Mouse (Mus musculus) limb, embryonic 10.5 days (tissue): ENCODE data around the gene Spink8. TPM values are rescaled to one million over a fixed set of nuclear protein-coding genes. Genes with fewer than 3 reads are reported as not detected.

Experiments
- DNase-seq: peaks from one replicate; pipeline ENCODE4 v3.0.0-alpha.2; 2017; ENCODE audit warnings: low spot score
- H3K27ac ChIP-seq: fragments of 300-500 bp; sonication (generic); 2 replicates; pipeline ENCODE4 v1.5.1; 2016; ENCODE audit warnings: mild to moderate bottlenecking
- H3K27me3 ChIP-seq: fragments of 300-500 bp; sonication (generic); 2 replicates; pipeline ENCODE4 v1.6.1; 2016; ENCODE audit warnings: low read depth, mild to moderate bottlenecking; ENCODE audit not compliant: poor library complexity, severe bottlenecking
- H3K36me3 ChIP-seq: fragments of 300-500 bp; sonication (generic); 2 replicates; pipeline ENCODE4 v1.6.1; 2016; ENCODE audit warnings: mild to moderate bottlenecking, moderate library complexity
- H3K4me1 ChIP-seq: fragments of 300-500 bp; sonication (generic); 2 replicates; pipeline ENCODE4 v1.6.1; 2016
- H3K4me3 ChIP-seq: fragments of 300-500 bp; sonication (generic); 2 replicates; pipeline ENCODE4 v1.5.1; 2016; ENCODE audit warnings: mild to moderate bottlenecking, moderate library complexity
- H3K9me3 ChIP-seq: fragments of 300-500 bp; sonication (generic); replicated peaks from 2 replicates; pipeline ENCODE4 v1.6.1; 2016; ENCODE audit warnings: mild to moderate bottlenecking
- WGBS: fragments of 180-500 bp; shearing (Covaris S2); methylation state at CpG from one replicate; pipeline ENCODE4 v1.1.7; 2016; 5-methylcytosine and 5-hydroxymethylcytosine counted together
- polyA plus RNA-seq: library from polyadenylated mRNA; unstranded; fragments of >200 nt; fragmentation: Nextera tagmentation; extraction: Ambion mirVana; gene quantifications from 2 replicates; pipeline ENCODE4 v1.2.1, GENCODE M21; 2016

Gene Spink8
- polyA plus RNA-seq, 1 experiment from 2014 or later: not detected

- DNase-seq: peak; percentile 69
- under 1% methylated on average over 76 of the region's 76 CpGs for WGBS
Observed at GRCm38 (mm10) chr9:109875695-109876601, 63.9 kb downstream of the Spink8 start.

More at GRCm38 (mm10) chr9:109875695-109876601, 63.9 kb downstream of the Spink8 start:
- Histone ChIP-seq H3K36me3 (peaks cover 42% of the 10 kb centered on the region), H3K4me3 (peak overlapping the region; percentile 100), H3K27ac (peak overlapping the region; percentile 97), H3K9me3 (no peaks in the 10 kb centered on the region), H3K4me1 (peaks cover 18% of the 10 kb centered on the region), H3K27me3 (no peaks in the 10 kb centered on the region)

Other genes starting within 250 kb of the Spink8 start
- gene Fbxw15, start 244.0 kb upstream of the Spink8 start, polyA plus RNA-seq: not detected in 2 replicates
- gene Fbxw24, start 186.2 kb upstream of the Spink8 start, polyA plus RNA-seq: not detected in 2 replicates
- not detected in 2 replicates for gene Fbxw25, start 147.6 kb upstream of the Spink8 start, polyA plus RNA-seq
- gene Fbxw18, start 109.6 kb upstream of the Spink8 start, polyA plus RNA-seq: not detected in 2 replicates
- not detected in 2 replicates for gene Fbxw26, start 66.2 kb upstream of the Spink8 start, polyA plus RNA-seq
- not detected in 2 replicates for gene Fbxw27, start 21.6 kb upstream of the Spink8 start, polyA plus RNA-seq
- 103 and 117 TPM in 2 replicates for gene Nme6, start 20.5 kb downstream of the Spink8 start, polyA plus RNA-seq
- gene Camp, start 37.3 kb downstream of the Spink8 start, polyA plus RNA-seq: not detected in 2 replicates
- 54.4 and 55.6 TPM in 2 replicates for gene Cdc25a, start 63.3 kb downstream of the Spink8 start, polyA plus RNA-seq
- 37.3 and 43.9 TPM in 2 replicates for gene Map4, start 119.2 kb downstream of the Spink8 start, polyA plus RNA-seq